Mouse (Mus musculus): ENCODE measurements around the gene Kcnk12.
A peak's percentile ranks its signal among the peaks of the same experiment; 100 is the strongest.

The Kcnk12 gene

GRCm38 (mm10) chr17:87784911-87785310 is 12.9 kb downstream of the Kcnk12 start:
- no peak for DNase-seq

- DNase-seq, result no peak
Observed at GRCm38 (mm10) chr17:87784141-87784831, 13.5 kb downstream of the Kcnk12 start.

- no peak for DNase-seq
Observed at GRCm38 (mm10) chr17:87781244-87781643, 16.6 kb downstream of the Kcnk12 start.

- no peak for DNase-seq
Observed at GRCm38 (mm10) chr17:87780164-87780563, 17.6 kb downstream of the Kcnk12 start.

- no peak for DNase-seq
Observed at GRCm38 (mm10) chr17:87774982-87775381, 22.8 kb downstream of the Kcnk12 start.

GRCm38 (mm10) chr17:87773175-87773574 is 24.6 kb downstream of the Kcnk12 start:
- no peak for DNase-seq

GRCm38 (mm10) chr17:87770766-87771165 is 27.0 kb downstream of the Kcnk12 start:
- no peak for DNase-seq

GRCm38 (mm10) chr17:87766888-87767287 is 30.9 kb downstream of the Kcnk12 start:
- no peak for DNase-seq

- no peak for DNase-seq
Observed at GRCm38 (mm10) chr17:87765031-87765430, 32.8 kb downstream of the Kcnk12 start.

- no peak for DNase-seq
Observed at GRCm38 (mm10) chr17:87763146-87763545, 34.6 kb downstream of the Kcnk12 start.

GRCm38 (mm10) chr17:87760315-87760714 is 37.5 kb downstream of the Kcnk12 start:
- no peak for DNase-seq

GRCm38 (mm10) chr17:87745926-87746888 is 51.6 kb downstream of the Kcnk12 start:
- peak; percentile 24 for DNase-seq

- no peak for DNase-seq
Observed at GRCm38 (mm10) chr17:87744985-87745925, 52.5 kb downstream of the Kcnk12 start.

GRCm38 (mm10) chr17:87739835-87740234 is 58.0 kb downstream of the Kcnk12 start:
- DNase-seq, result no peak

- DNase-seq, result no peak
Observed at GRCm38 (mm10) chr17:87737144-87737543, 60.6 kb downstream of the Kcnk12 start.

- DNase-seq, result no peak
Observed at GRCm38 (mm10) chr17:87734471-87734870, 63.3 kb downstream of the Kcnk12 start.

GRCm38 (mm10) chr17:87731962-87732361 is 65.8 kb downstream of the Kcnk12 start:
- DNase-seq, result no peak

GRCm38 (mm10) chr17:87726489-87727356 is 71.1 kb downstream of the Kcnk12 start:
- DNase-seq, result no peak

- DNase-seq, result no peak
Observed at GRCm38 (mm10) chr17:87724727-87725126, 73.1 kb downstream of the Kcnk12 start.

GRCm38 (mm10) chr17:87700101-87700500 is 97.7 kb downstream of the Kcnk12 start:
- no peak for DNase-seq

GRCm38 (mm10) chr17:87698996-87699765 is 98.6 kb downstream of the Kcnk12 start:
- no peak for DNase-seq

All from lung, postnatal 10 days (tissue).